Mouse (Mus musculus) neural tube, embryonic 14.5 days (tissue): ENCODE measurements around the gene Egln2. TPM values are rescaled to one million over a fixed set of nuclear protein-coding genes. Genes with fewer than 3 reads are reported as not detected.

ENCODE experiments used
- ATAC-seq: fragments of 200-750 bp; cut with Nextera tagmentation; 2 replicates; pipeline ENCODE4 v1.8.0; 2017; ENCODE audit warnings: low read depth, mild to moderate bottlenecking, moderate TSS enrichment, moderate library complexity
- H3K27ac ChIP-seq: fragments of 300-500 bp; sonication (generic); 2 replicates; pipeline ENCODE4 v1.5.1; 2014; ENCODE audit warnings: low read depth, mild to moderate bottlenecking, control low read depth, low read length, moderate library complexity, mixed read lengths
- H3K27me3 ChIP-seq: fragments of 300-500 bp; sonication (generic); 2 replicates; pipeline ENCODE4 v1.6.1; 2014; ENCODE audit warnings: low read length; ENCODE audit not compliant: control insufficient read depth, insufficient read depth
- H3K36me3 ChIP-seq: fragments of 300-500 bp; sonication (generic); 2 replicates; pipeline ENCODE4 v1.6.1; 2014; ENCODE audit warnings: low read length, mixed read lengths; ENCODE audit not compliant: control insufficient read depth, insufficient read depth
- H3K4me1 ChIP-seq: fragments of 300-500 bp; sonication (generic); 2 replicates; pipeline ENCODE4 v1.6.1; 2014; ENCODE audit warnings: low read length; ENCODE audit not compliant: control insufficient read depth, insufficient read depth
- H3K4me2 ChIP-seq: fragments of 300-500 bp; sonication (generic); 2 replicates; pipeline ENCODE4 v1.6.1; 2014; ENCODE audit warnings: mild to moderate bottlenecking, low read depth, low read length, control low read depth
- H3K4me3 ChIP-seq: fragments of 300-500 bp; sonication (generic); 2 replicates; pipeline ENCODE4 v1.5.1; 2014; ENCODE audit warnings: low read depth, low read length, control low read depth, mixed read lengths
- H3K9ac ChIP-seq: fragments of 300-500 bp; sonication (generic); replicated peaks from 2 replicates; pipeline ENCODE4 v1.6.1; 2014; ENCODE audit warnings: low read depth, mild to moderate bottlenecking, control low read depth, low read length, mixed read lengths
- H3K9me3 ChIP-seq: fragments of 300-500 bp; sonication (generic); 2 replicates; pipeline ENCODE4 v1.6.1; 2016; ENCODE audit warnings: low read length; ENCODE audit not compliant: control insufficient read depth
- whole genome bisulfite sequencing: fragments of 180-500 bp; shearing (Covaris S2); extraction: QIAGEN DNeasy Blood & Tissue Kit; methylation state at CpG from one replicate; pipeline ENCODE4 v1.1.7; 2014; 5-methylcytosine and 5-hydroxymethylcytosine counted together
- polyA plus RNA-seq: library from polyadenylated mRNA; unstranded; fragments of >200 nt; fragmentation: Nextera tagmentation; extraction: Ambion mirVana; gene quantifications from 2 replicates; pipeline ENCODE4 v1.2.1, GENCODE M21; 2014

Egln2 gene
- polyA plus RNA-seq, 1 experiment from 2014 or later, result 46.9 TPM

GRCm38 (mm10) chr7:27193731-27194130 is 27.1 kb upstream of the Egln2 start:
- Histone ChIP-seq H3K9me3 (no peaks in the 10 kb centered on the region), H3K9ac (0 out of 2 replicates have a peak overlapping the region, but pooled peaks have one; percentile 32), H3K27ac (no peak overlapping the region), H3K27me3 (no peaks in the 10 kb centered on the region), H3K36me3 (peaks cover 37% of the 10 kb centered on the region), H3K4me3 (no peak overlapping the region), H3K4me1 (peaks cover 18% of the 10 kb centered on the region), H3K4me2 (peak overlapping the region; percentile 5; the same call in 1 of the 2 replicates)
- ATAC-seq, result no peak
- 87% methylated on average over 4 of the region's 4 CpGs for WGBS

DNA sequence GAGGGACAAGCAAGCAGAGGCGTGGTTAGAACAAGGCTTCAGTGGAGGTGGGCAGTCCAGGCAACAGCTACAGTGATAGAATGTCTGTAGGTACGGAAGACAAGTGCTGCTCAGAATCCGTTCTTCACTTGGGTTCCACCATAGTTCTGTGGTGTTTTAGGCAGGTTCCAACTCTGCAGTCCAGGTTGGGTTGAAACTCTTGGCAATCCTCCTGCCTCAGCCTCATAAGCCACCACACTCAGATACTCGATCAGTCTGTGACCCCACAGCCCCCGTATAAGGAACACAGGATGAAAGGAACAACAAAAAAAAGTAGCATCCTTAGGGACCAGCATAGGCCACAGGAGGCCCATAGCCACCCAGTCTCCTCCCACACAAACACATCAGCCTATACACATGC is 25.8 kb upstream of the Egln2 start:
- Histone ChIP-seq H3K36me3 (peaks cover 47% of the 10 kb centered on the region), H3K9me3 (no peaks in the 10 kb centered on the region), H3K4me3 (no peak overlapping the region), H3K4me1 (peaks cover 18% of the 10 kb centered on the region), H3K27ac (no peak overlapping the region), H3K9ac (no peak overlapping the region), H3K4me2 (no peak overlapping the region), H3K27me3 (no peaks in the 10 kb centered on the region)
- ATAC-seq, result no peak
- 100% methylated on average over 5 of the region's 5 CpGs for WGBS

DNA sequence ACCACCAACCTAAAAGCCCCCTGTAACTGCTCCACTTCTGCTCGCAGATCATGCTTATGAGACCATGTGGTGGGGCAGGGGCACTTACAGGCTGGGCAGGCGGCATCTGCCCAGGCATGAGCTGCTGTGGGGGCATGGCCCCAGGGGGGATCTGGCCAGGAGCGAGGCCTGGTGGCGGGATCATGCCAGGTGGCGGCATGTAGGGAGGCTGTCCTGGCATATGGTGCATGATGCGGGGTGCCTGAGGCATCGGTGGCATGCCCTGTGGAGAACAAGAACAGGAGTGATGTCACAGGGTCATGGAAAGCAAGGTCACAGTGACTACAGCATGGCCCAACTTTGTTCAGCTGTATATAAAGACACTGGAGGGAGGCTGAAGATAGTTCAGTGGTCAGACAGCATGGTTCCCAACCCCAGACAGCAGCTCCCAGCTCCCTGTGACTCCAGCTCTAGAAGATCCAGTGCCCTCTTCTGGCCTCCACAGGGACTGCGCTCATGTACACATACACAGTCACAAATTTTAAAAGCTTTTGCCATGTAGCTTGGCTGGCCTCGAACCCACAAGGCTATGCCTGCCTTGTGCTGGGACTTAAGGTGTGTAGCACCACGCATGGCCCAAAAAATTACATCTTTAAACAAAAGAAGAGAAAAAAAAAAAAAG is 22.8 kb upstream of the Egln2 start:
- Histone ChIP-seq H3K9ac (no peak overlapping the region), H3K27me3 (no peaks in the 10 kb centered on the region), H3K4me1 (peaks cover 10% of the 10 kb centered on the region), H3K9me3 (no peaks in the 10 kb centered on the region), H3K27ac (no peak overlapping the region), H3K36me3 (peaks cover 66% of the 10 kb centered on the region), H3K4me3 (no peak overlapping the region), H3K4me2 (no peak overlapping the region)
- WGBS, result 87% methylated on average over 10 of the region's 10 CpGs
- no peak for ATAC-seq

- H3K4me1 ChIP-seq, result no peaks in the 10 kb centered on the region
- H3K9ac ChIP-seq, result no peak overlapping the region
- H3K9me3 ChIP-seq, result no peaks in the 10 kb centered on the region
- no peaks in the 10 kb centered on the region for H3K27me3 ChIP-seq
- no peak overlapping the region for H3K4me2 ChIP-seq
- no peak overlapping the region for H3K27ac ChIP-seq
- 95% methylated on average over 5 of the region's 5 CpGs for WGBS
- H3K4me3 ChIP-seq, result no peak overlapping the region
- peaks cover 59% of the 10 kb centered on the region for H3K36me3 ChIP-seq
- ATAC-seq, result no peak
These were observed 19.4 kb upstream of the Egln2 start for GRCm38 (mm10) chr7:27185986-27186385.

DNA sequence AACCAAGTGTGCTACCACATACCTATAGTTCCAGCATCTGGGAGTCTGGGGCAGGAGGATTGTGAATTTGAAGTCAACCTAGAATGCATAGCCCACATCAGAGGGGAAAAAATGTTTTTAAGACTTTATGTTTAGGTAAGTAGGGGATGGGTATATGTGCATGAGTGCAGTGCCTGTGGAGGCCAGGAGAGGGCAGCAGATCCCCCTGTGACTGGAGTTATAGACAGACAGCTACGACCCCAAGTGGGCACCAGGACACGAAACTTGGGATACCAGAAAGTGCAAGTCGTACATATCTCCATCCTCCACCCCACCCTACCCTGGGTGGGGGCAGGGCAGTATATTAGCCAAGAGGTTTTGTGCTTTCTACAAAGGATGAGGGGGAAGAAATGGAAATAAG is 18.4 kb upstream of the Egln2 start:
- Histone ChIP-seq H3K9me3 (no peaks in the 10 kb centered on the region), H3K4me2 (no peak overlapping the region), H3K27me3 (no peaks in the 10 kb centered on the region), H3K36me3 (peaks cover 49% of the 10 kb centered on the region), H3K9ac (no peak overlapping the region), H3K27ac (no peak overlapping the region), H3K4me3 (no peak overlapping the region), H3K4me1 (no peaks in the 10 kb centered on the region)
- no peak for ATAC-seq
- 76% methylated on average over 3 of the region's 3 CpGs for WGBS

- Histone ChIP-seq H3K27ac (no peak overlapping the region), H3K4me3 (no peak overlapping the region), H3K9ac (no peak overlapping the region), H3K27me3 (no peaks in the 10 kb centered on the region), H3K4me1 (peaks cover 5% of the 10 kb centered on the region), H3K36me3 (peaks cover 28% of the 10 kb centered on the region), H3K9me3 (no peaks in the 10 kb centered on the region), H3K4me2 (no peak overlapping the region)
- no peak for ATAC-seq
- 85% methylated on average over 1 of the region's 1 CpGs for WGBS
These were observed 15.9 kb upstream of the Egln2 start for GRCm38 (mm10) chr7:27182498-27182897.

GRCm38 (mm10) chr7:27180837-27181695 is 14.5 kb upstream of the Egln2 start, which contains the start of the genes Gm21983 and Mia:
Gene Gm21983 (minus strand): TSS chr7:27181086.
Gene Mia (minus strand): TSS chr7:27181157.
- peak within 1 kb of the TSS; percentile 82; the same call in 1 of the 2 replicates for H3K27ac ChIP-seq
- 68% methylated on average over 14 of the region's 14 CpGs for WGBS
- H3K4me3 ChIP-seq, result no peak within 1 kb of the TSS
- H3K27me3 ChIP-seq, result no peaks in the 10 kb centered on the region
- H3K4me1 ChIP-seq, result peaks cover 5% of the 10 kb centered on the region
- H3K4me2 ChIP-seq, result no peak within 1 kb of the TSS
- H3K9me3 ChIP-seq, result no peaks in the 10 kb centered on the region
- H3K36me3 ChIP-seq, result peaks cover 16% of the 10 kb centered on the region
- no peak for ATAC-seq
- H3K9ac ChIP-seq, result no peak within 1 kb of the TSS

GRCm38 (mm10) chr7:27180036-27180435 is 13.4 kb upstream of the Egln2 start:
- H3K4me1 ChIP-seq, result peaks cover 5% of the 10 kb centered on the region
- no peak overlapping the region for H3K9ac ChIP-seq
- H3K27ac ChIP-seq, result 0 out of 2 replicates have a peak overlapping the region, but pooled peaks have one; percentile 82
- no peak overlapping the region for H3K4me2 ChIP-seq
- 45% methylated on average over 5 of the region's 5 CpGs for WGBS
- H3K36me3 ChIP-seq, result peaks cover 13% of the 10 kb centered on the region
- no peak overlapping the region for H3K4me3 ChIP-seq
- no peaks in the 10 kb centered on the region for H3K27me3 ChIP-seq
- no peak for ATAC-seq
- H3K9me3 ChIP-seq, result no peaks in the 10 kb centered on the region
